Mouse (Mus musculus): ENCODE measurements around the gene Dnaaf3.
"Not testable (repeated sequence)": the region's sequence is repeated elsewhere in the genome, so short reads cannot be mapped to it uniquely, and the experiment has no call there.

The Dnaaf3 gene

GRCm38 (mm10) chr7:4532005-4532729, at the start of gene Dnaaf3:
Dnaaf3 (minus strand) TSS chr7:4532453.
- peak; percentile 84 to 89 for DNase-seq

- not testable (repeated sequence) for DNase-seq
Measured at GRCm38 (mm10) chr7:4581481-4581880, 49.2 kb upstream of the Dnaaf3 start.

- not testable (repeated sequence) for DNase-seq
Measured at GRCm38 (mm10) chr7:4572361-4572760, 40.1 kb upstream of the Dnaaf3 start.

GRCm38 (mm10) chr7:4562660-4563059, 30.4 kb upstream of the Dnaaf3 start:
- DNase-seq = peak in 1 of 2 experiments; percentile 17

- no peak for DNase-seq
Measured at GRCm38 (mm10) chr7:4557167-4557560, 24.9 kb upstream of the Dnaaf3 start.

GRCm38 (mm10) chr7:4556256-4557166, 24.3 kb upstream of the Dnaaf3 start:
- DNase-seq = peak; percentile 83

- DNase-seq = peak; percentile 41 to 55
Measured at GRCm38 (mm10) chr7:4547221-4547641, 15.0 kb upstream of the Dnaaf3 start, which contains the start of gene Syt5. Syt5 (minus strand) TSS chr7:4547541.

GRCm38 (mm10) chr7:4546591-4547131, 14.4 kb upstream of the Dnaaf3 start:
- peak; percentile 76 to 85 for DNase-seq

GRCm38 (mm10) chr7:4546050-4546449, 13.8 kb upstream of the Dnaaf3 start:
- no peak for DNase-seq

GRCm38 (mm10) chr7:4542013-4542412, 9.8 kb upstream of the Dnaaf3 start:
- no peak for DNase-seq

GRCm38 (mm10) chr7:4541344-4541743, 9.1 kb upstream of the Dnaaf3 start:
- no peak for DNase-seq

GRCm38 (mm10) chr7:4539019-4539418, 6.8 kb upstream of the Dnaaf3 start:
- no peak for DNase-seq

- no peak for DNase-seq
Measured at GRCm38 (mm10) chr7:4537181-4537580, 4.9 kb upstream of the Dnaaf3 start.

- DNase-seq = no peak
Measured at GRCm38 (mm10) chr7:4536369-4536768, 4.1 kb upstream of the Dnaaf3 start.

GRCm38 (mm10) chr7:4530166-4530565, 2.1 kb downstream of the Dnaaf3 start:
- DNase-seq = not testable (repeated sequence)

- no peak for DNase-seq
Measured at GRCm38 (mm10) chr7:4527302-4527689, 5.0 kb downstream of the Dnaaf3 start.

- peak; percentile 85 to 91 for DNase-seq
Measured at GRCm38 (mm10) chr7:4526341-4527301, 5.6 kb downstream of the Dnaaf3 start.

GRCm38 (mm10) chr7:4524212-4524922, 7.9 kb downstream of the Dnaaf3 start, which contains the start of gene Tnni3:
Tnni3 (minus strand) TSS chr7:4524229.
- peak; percentile 69 to 71 for DNase-seq

GRCm38 (mm10) chr7:4523205-4524130, 8.8 kb downstream of the Dnaaf3 start:
- no peak for DNase-seq

GRCm38 (mm10) chr7:4522292-4522691, 10.0 kb downstream of the Dnaaf3 start:
- DNase-seq = no peak

Measured in kidney, postnatal 4 days (tissue).